Comparison of ENCODE assay signal across 13 mouse cellular contexts in genomic region chr7:75873216-75873615, GRCm38 (mm10). TPM values are rescaled to one million over a fixed set of nuclear protein-coding genes. Genes with fewer than 3 reads are reported as not detected.
DNase-seq lines count a peak whose midpoint lies in the region; TF ChIP-seq lines count a peak whose summit lies in the region.
"Had no signal": no experiment of that assay in that cellular context is flagged by ENCODE, and none has a peak within 500 bp of the region (broad histone marks: within the 10 kb centered on the region; RNA-seq: fewer than 3 reads in every experiment).

No protein-coding gene starts in this region.

- no peak overlapping the region for H3K27ac ChIP-seq in left cerebral cortex, adult 2 months
- H3K27ac ChIP-seq in cortical plate, adult 2 months (ENCODE audit: insufficient read depth, low read length): no peak overlapping the region
- H3K27ac ChIP-seq: liver, embryonic 13.5 days; midbrain, embryonic 10.5 days; stomach, embryonic 15.5 days had no signal

- TF ChIP-seq CTCF in left cerebral cortex, adult 2 months (IDR thresholded peaks at IDR 0.05): peak; percentile 50
- TF ChIP-seq CTCF in cortical plate, adult 2 months (IDR thresholded peaks at IDR 0.05; ENCODE audit: extremely low read depth, insufficient read depth, low read length): peak; percentile 39

- intact Hi-C loops in left cerebral cortex, adult 2 months (cut with DNase I): loop anchor here (2.0 to 10.0 kb wide), 2 partner anchors 44 to 308 kb away; no protein-coding TSS in a partner anchor
- intact Hi-C loops in left cerebral cortex, postnatal 36 days (cut with DNase I): no loop called here
- intact Hi-C loops in heart, postnatal 14 days (cut with DNase I): loop anchor here (2.0 kb wide), 1 partner anchor 26 kb away; no protein-coding TSS in a partner anchor

- TF ChIP-seq POLR2A in cortical plate, adult 2 months (IDR thresholded peaks at IDR 0.05; ENCODE audit: extremely low read depth, insufficient read depth, low read length): no peak

- H3K4me3 ChIP-seq in left cerebral cortex, adult 2 months: no peak overlapping the region
- no peak overlapping the region for H3K4me3 ChIP-seq in cortical plate, adult 2 months (ENCODE audit: insufficient read depth, low read length)
- H3K4me3 ChIP-seq: liver, embryonic 13.5 days; midbrain, embryonic 10.5 days; stomach, embryonic 15.5 days had no signal

- H3K4me1 ChIP-seq in cortical plate, adult 2 months (ENCODE audit: control insufficient read depth, insufficient read depth, low read length): no peaks in the 10 kb centered on the region
- H3K4me1 ChIP-seq: midbrain, embryonic 10.5 days; stomach, embryonic 15.5 days had no signal

- DNase-seq in adrenal gland, adult (ENCODE audit: inconsistent age in 2 of 2, low spot score in 1 of 2): peak; percentile 6 to 59
- DNase-seq in adrenal gland, adult 18-20 months (ENCODE audit: low spot score in 2 of 2): no peak
- no peak for DNase-seq in left cerebral cortex, adult 2 months (ENCODE audit: extremely low spot score in 1 of 2, low spot score in 2 of 2)
- no peak for DNase-seq in left cerebral cortex, postnatal 36 days (ENCODE audit: low spot score in 2 of 2)
- DNase-seq in 416B (ENCODE audit: low read depth): peak; percentile 13
- DNase-seq in right cerebral cortex, postnatal 4 days: no peak
- DNase-seq in heart, postnatal 14 days: no peak
- DNase-seq: gastrocnemius, postnatal 10 days; kidney, postnatal 4 days; liver, embryonic 13.5 days had no signal

RNA-seq across cellular contexts. Expression of gene Klhl25, which starts 25.1 kb away (rescaled TPM):
- 10 to 100 TPM; 14.5 to 21.4 TPM for total RNA-seq in adrenal gland, adult 18-20 months (2021)
- total RNA-seq in left cerebral cortex, adult 2 months (2021): 1 to 10 TPM; 7.4 to 9.3 TPM
- 10 to 100 TPM in 1 of 2 experiments, 1 to 10 TPM in 1; 6.8 to 10.4 TPM for total RNA-seq in left cerebral cortex, postnatal 36 days (2021)
- polyA plus RNA-seq in cortical plate, adult 2 months (2012; rRNA removed): 7.8 and 8.0 TPM in 2 replicates
- 1 to 10 TPM; 6.5 to 7.4 TPM for total RNA-seq in heart, postnatal 14 days (2021)

Comparison
In these comparisons a context has a peak if more than half of its experiments do, and no peak if none do; other contexts are left out.
1. DNase-seq: peak in adrenal gland, adult (2 of 2) and 416B (single experiment); none in adrenal gland, adult 18-20 months (0 of 2), left cerebral cortex, adult 2 months (0 of 2), left cerebral cortex, postnatal 36 days (0 of 2), right cerebral cortex, postnatal 4 days (single experiment) and heart, postnatal 14 days (0 of 2).